Mouse (Mus musculus): ENCODE measurements around the gene Syncrip.
"Not testable (repeated sequence)": the region's sequence is repeated elsewhere in the genome, so short reads cannot be mapped to it uniquely, and the experiment has no call there.

Gene Syncrip

DNA sequence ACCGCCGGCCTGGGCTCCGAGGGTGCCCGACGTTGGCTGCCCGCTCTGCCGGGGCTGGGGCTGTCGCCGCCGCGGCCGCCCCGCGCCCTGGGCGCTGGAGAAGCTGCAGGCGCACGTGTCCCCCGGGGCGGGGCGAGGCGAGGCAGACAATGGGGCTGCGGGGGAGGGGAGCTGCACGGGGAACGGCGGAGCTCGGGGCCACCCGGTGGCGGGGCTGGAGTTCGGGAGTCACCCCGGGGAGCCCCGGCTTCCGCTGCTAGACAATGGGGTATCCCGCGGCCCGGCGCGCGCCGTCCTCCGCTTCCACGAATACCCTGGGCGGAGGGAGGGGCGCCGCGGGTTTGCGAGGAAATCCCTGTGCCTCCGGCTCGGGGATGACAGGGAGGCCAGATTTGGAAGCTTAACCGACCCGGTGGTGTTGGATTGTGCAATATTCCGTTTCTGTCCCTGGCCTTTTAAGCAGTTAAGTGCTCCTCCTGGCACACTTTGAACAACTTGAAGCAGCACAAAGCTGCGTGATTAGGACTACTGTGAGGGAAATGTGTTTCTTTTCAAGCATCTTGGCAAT lies 539 bp upstream of the Syncrip start:
- peak; percentile 67 to 72 for DNase-seq (ENCODE audit: low read depth in 2 of 2, low spot score in 2 of 2)

DNA sequence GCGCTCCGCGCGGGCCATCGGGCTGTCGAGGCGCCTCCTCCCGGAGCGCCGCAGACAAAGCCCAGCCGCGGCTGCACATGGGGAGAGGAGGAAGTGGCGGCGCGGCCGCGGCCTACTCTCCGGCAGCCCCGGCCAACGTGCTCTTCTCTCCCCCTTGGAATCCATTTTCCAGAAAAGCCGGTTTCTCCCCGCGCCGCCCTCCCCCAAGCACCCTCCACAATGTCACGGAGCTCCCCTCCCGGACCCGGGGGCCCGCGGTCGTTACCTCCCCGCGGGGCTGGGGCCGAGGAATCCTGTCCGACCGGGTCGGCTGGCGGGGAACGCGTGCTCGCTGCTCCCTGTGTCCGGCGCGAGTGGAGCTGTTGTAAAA lies 598 bp downstream of the Syncrip start:
- peak; percentile 38 to 53 for DNase-seq (ENCODE audit: low read depth in 2 of 2, low spot score in 2 of 2)

DNA sequence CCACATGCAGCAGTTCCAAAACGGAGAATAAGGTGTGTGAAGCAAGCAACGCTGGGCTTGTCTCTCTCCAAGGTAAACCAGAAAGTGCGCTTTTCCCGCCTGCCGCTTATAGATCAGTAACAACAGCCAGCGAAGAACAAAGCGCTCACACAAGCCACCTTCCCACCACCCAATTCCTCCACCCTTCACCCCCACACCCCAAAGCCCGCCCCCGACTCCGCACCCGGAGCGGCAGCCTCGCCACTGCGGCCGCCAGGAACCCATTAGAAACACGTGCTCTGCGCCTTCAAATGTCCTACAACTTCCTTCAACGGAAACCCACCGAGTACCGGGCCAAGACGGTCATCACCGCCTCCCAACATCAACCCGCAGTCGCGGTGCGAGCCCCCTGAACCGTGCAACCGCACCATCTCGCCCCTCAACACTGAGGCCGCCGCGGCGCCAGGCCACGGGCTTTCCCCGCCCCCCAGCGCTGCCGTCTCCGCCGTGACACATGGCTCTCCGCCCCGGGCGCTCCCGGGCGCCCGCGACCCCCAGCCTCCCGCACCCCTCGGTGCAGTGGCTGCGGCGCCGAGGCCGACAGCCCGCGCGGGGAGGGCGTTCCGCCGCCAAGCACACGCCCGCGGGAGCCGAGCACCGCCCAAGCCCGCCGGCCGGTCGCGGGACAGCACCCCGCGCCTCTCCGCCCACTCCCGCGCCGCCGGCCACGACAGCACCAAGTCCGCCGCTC lies 1.1 kb downstream of the Syncrip start:
- peak; percentile 41 to 46 for DNase-seq (ENCODE audit: low read depth in 2 of 2, low spot score in 2 of 2)

DNA sequence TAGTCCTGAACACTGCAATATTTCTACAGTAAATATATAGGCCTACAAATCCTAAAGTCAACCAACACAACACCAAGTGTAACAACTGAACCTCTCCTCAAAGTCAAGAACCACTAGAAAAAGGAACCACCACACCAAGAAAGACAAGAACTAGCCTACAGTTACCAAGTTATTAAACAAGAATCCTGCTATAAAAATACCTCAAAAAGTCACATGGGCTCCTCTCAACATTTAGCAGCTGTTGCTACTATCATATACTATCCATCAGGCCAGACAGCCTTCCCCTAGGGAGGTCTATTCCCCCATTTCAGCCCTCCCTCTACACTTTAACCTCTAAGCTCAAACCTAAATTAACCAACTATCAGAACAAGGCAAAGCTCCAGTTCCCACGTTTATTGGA lies 2.3 kb downstream of the Syncrip start:
- DNase-seq (ENCODE audit: low read depth in 2 of 2, low spot score in 2 of 2): no peak

DNA sequence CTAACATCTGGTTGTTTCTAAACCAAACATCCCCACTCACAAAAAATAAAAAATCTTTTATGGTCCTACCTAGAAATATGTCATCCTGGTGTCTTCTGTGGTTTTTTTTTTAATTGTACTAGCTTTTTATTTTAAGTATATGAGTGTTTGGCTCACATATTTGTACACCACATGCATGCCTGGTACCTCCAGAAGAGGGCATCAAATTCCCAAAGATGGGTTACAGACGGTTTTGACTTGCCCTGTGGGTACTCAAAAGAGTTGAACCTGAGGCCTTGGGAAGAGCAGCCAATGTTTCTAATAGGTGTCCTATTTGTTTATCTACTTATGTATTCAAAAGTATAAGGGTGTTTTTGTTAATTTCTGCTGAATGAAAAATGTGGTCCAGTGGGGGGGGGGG lies 6.2 kb downstream of the Syncrip start:
- DNase-seq (ENCODE audit: low read depth in 2 of 2, low spot score in 2 of 2): no peak

DNA sequence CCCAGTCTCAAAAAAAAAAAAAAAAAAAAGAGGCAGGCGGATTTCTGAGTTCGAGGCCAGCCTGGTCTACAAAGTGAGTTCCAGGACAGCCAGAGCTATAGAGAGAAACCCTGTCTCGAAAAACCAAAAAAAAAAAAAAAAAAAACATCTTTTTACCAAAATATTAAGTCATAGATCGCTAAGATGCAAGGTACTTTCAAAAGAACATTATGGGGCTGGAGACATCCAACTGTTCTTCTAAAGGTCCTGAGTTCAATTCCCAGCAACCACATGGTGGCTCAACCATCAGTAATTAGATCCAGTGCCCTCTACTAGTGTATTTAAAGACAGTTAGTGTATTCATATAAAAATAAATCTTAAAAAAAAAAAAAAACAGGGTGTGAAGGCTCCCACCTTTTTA lies 21.4 kb downstream of the Syncrip start:
- DNase-seq (ENCODE audit: low read depth in 2 of 2, low spot score in 2 of 2): not testable (repeated sequence)

DNA sequence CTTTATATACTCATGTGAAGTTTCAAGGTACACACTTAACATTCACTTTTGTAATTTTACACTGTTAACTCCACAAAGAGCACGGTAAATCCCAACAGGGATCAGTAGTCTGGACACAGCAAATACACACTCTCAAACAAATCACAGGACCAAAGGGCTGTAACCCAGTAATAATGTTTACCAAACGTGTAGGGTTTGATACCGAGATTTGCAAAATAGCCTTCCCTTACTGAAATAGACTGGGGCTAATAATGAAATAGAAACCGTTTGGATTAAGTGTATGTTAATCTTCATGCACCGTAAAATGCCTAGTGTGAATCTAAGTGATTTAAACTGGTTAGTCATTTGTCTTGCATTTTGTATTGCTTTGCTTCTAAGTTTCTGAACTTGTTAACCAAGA lies 42.4 kb downstream of the Syncrip start:
- no peak for DNase-seq (ENCODE audit: low read depth in 2 of 2, low spot score in 2 of 2)

DNA sequence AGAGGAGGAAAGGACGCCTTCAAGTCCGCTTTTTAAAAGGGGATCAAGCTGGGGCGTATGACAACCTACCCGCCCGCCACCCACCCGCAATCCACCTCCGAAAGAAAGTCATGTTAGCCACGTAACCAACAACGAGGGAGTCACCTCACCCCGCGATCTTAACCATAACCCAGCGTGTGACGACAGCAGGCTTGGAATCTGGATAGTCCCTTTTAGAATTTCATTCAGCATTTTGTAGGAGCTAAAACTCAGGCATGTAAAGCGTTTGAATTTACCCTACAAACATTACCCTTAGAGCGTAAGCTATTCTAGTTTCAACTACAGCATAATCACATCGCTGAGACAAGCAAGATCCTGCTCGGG lies 43.2 kb downstream of the Syncrip start:
- DNase-seq (ENCODE audit: low read depth in 2 of 2, low spot score in 2 of 2): no peak

DNA sequence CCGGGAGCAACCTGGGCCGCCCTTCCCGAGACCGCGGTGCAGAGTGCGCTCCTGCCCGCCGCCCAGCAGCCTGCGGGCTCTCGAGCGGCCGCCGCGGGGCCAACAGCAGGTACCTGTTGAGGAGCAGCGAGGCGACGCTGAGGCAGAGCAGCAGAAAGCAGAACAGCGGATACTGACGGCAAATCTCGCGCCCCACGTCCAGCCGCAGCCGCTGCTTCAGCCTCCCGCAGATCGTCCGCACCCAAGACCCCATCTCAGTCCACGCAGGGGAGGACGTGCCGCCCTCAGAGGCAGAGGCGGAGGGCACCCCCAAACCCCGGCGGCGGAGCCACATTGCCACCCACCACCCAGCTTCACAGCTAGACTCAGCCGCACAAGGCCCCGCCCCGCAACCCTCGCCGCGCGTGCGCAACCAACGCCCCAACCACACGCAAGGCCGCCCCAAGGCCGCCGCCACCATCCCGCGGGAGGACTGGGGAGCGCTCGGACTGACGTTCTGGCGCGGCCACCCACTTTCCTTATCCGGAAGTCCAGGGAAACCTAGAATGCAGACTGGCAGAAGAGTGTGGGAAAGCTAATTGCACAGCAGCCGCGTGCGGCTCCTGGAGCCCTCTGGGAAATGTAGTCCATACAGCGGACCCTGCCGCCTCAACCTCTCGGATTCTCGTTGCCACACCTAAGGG lies 43.7 kb downstream of the Syncrip start, which contains the start of gene Snx14:
TSS of gene Snx14 (minus strand) at position 404 of the 683 bp plus-strand sequence.
- peak; percentile 84 to 89 for DNase-seq (ENCODE audit: low read depth in 2 of 2, low spot score in 2 of 2)

DNA sequence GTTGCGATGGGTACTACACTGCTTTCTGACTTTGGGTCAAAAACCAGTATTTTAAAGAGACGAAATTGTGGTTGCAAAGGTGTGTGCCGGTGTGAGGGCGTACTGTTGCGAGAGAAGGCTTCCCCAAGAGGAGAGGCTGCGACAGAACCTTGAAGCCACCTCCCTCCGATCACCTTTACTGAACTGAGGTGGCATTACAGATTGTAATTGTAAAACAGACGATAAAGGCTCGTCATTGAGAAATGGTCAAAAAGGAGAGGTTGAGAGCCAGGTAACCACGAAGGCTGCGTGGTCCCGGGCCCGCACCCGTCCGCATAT lies 44.2 kb downstream of the Syncrip start:
- DNase-seq (ENCODE audit: low read depth in 2 of 2, low spot score in 2 of 2): no peak

DNA sequence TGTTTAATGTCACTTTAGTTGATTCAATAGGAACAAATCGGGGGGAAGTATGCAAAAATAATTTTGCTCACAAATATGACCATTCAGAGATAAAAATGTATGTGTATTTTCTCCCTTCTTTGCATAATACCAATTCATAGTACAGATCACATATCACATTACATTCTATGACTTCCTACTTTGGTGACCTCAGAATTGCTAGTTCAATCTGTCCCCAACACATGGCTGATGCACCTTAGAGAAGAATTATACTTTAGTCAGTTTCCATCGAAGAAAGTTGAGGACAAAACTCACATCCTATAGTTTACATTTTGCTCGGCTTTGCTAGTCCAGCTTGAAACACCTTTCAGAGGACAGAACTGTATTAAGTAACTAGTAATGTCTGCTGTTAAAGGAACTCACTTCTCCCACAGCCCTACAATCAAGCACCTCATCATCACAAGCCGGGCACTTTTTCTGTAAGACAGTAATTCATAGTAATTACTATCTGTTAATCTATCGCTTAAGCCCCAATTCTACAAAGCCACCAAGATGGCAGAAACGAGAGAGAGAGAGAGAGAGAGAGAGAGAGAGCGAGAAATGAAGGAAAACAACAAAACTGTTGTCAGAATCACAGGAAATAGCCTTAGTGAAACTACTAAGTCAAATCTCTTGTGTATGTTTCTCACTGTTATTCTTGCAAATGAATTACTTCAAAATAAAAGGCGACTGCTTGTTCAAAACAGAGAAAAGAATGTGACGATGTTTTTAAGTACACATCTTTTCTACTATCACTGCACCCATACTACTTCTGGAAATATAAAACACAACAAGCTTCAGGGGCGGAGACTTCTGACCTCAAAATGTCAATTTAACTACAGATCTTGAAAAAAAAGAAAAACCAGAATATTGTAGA lies 44.8 kb downstream of the Syncrip start:
- DNase-seq (ENCODE audit: low read depth in 2 of 2, low spot score in 2 of 2): no peak

DNA sequence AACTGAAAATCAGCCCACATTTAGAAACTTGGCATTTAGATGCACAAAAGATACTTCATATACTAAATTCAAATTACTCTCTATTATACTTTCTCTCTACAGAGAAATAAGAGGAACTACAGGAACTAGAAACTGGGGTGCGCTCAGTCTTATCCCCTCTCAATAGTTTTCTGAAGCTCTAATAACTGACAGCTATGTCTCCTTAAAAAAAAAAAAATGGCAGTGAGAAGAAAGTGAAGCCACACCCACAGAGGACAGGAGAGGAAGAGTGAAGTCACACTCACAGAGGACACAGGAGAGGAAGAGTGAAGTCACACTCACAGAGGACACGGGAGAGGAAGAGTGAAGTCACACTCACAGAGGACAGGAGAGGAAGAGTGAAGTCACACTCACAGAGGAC lies 58.0 kb downstream of the Syncrip start:
- DNase-seq (ENCODE audit: low read depth in 2 of 2, low spot score in 2 of 2): no peak

DNA sequence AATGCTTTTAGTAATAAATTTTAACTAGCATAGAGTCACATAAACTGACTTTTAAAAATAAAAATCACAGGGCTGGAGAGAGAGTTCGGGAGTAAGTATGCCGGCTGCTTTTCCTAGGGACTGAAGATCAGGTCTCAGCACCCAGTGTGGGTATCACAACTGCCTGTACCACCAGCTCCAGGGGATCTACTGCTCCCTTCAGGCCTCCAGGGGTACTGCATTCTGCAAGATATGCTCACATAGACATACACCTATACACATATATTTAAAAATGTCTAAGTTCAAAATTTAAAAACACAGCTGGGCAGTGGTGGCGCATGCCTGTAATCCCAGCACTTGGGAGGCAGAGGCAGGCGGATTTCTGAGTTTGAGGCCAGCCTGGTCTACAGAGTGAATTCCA lies 59.9 kb downstream of the Syncrip start:
- DNase-seq (ENCODE audit: low read depth in 2 of 2, low spot score in 2 of 2): no peak

DNA sequence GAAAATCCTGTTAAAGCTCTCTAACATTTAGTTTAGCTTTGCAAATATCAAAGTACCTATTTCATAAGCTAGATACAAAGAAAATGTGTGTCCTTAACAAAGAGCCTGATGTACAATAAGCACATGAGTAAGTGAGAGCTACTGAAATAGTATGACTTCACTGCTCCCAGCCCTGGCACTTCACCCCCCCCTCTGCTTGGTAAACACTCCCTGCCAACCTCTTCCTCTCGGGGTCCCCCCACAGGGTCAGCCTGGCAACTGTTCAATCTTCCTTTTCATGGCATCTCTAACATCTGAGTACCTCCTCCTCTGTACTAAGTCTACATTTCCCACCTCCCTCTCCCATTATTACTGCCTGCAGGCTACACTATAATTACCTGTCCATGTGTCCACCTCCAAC lies 65.6 kb downstream of the Syncrip start:
- no peak for DNase-seq (ENCODE audit: low read depth in 2 of 2, low spot score in 2 of 2)

DNA sequence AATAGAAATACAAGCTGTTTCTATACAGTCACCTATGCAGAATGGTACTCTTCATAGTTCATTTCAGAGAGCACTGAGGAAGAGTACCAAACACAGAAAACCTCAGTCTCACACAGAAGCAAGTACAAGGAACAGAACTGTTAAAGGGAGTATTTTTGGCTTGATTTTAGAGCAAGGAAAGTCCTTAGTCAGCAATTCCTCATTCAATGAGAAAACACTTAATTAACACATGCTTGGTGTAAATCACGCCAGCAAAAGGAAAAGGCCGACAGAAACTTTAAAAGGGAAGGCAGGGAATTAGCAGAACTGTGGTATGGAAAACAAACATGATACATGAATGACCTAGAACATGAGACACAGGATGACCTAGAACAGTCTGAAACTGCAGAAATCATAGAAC lies 72.4 kb downstream of the Syncrip start:
- no peak for DNase-seq (ENCODE audit: low read depth in 2 of 2, low spot score in 2 of 2)

DNA sequence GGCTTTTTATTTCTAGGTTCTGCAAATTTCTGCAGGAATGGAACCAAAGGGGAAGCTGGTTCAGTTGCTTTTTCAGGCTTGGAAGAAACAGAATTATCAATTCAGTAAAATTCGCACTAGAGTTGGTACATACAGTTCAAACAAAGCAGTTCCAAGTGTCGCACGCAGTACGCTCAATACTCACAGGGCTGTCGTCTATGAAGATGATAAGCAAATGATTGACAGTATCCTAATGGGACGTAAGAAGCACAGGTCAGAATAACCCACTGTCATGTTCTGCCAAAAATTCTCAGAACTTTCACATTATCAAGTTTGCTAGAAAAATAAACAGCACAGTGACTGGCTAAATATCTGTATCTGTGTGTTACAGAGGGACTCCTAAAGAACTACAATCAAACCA lies 77.9 kb downstream of the Syncrip start:
- no peak for DNase-seq (ENCODE audit: low read depth in 2 of 2, low spot score in 2 of 2)

DNA sequence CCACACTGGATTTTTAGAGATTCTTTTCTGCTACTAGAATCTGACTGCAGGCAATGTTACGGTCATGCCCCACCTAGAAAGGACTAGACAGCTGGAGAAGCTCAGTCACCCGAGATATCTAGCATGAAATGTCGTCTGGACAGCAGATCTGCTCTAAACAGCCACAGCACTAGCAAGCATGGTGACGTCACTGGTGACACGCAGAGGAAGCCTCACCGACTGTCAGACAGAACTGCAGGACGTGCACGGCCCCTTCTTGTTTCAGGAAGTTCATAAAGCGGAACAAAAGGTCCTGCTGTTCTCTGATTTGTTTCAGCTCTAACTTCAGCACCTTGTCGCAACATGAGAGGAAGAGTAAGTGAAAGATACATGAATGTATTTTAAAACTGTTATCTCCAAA lies 78.3 kb downstream of the Syncrip start:
- peak in 1 of 2 experiments; percentile 6 for DNase-seq (ENCODE audit: low read depth in 2 of 2, low spot score in 2 of 2)

DNA sequence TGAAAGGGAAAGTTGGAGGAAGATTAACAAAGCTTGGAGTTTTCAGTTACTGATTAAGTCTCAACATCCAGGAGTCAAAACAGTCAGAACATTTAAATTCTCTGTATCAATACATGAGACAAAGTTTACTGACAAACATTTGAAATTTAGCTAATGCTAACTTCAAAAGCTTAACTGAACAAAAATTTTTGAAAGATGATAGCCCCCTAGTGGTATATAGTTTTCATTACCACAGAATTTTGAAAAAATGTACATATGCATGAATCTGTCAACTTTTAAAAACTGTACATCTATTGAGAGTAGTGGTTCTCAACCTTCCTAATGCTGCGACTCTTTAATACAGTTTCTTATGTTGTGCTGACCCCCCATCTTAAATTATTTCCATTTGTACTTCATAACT lies 83.9 kb downstream of the Syncrip start:
- DNase-seq (ENCODE audit: low read depth in 2 of 2, low spot score in 2 of 2): no peak

Data from CD8-positive naive resting alpha-beta T cell, adult 2 months (primary cell).